Mouse (Mus musculus) kidney, adult 8-10 months (tissue): ENCODE measurements around the gene Trabd.

ENCODE experiments used
- DNase-seq, 2 experiments: peaks; one replicate each; pipeline ENCODE4 v3.0.0; 2022

Trabd gene

GRCm38 (mm10) chr15:89078208-89078836 is 3.4 kb downstream of the Trabd start:
- peak; percentile 84 to 88 for DNase-seq

DNA sequence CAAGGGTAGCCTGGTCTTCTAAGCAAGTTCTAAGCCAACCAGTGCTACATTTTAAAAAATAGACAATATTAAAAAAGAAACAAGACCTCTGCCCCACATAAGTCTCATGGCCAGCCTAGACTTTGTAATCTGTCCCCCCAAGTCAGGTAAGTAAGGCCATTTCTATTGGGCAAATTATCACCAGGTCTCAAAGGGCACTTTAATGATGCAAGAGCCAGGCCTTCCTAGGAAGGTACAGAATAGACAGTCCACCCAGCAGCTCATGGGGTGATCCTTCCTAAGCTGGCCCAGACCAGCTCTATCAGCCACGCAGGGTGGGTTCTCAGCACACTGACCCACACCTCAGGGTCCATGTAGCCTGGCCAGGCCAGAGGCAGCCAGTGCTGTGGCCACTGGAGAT is 9.0 kb downstream of the Trabd start:
- DNase-seq: no peak

DNA sequence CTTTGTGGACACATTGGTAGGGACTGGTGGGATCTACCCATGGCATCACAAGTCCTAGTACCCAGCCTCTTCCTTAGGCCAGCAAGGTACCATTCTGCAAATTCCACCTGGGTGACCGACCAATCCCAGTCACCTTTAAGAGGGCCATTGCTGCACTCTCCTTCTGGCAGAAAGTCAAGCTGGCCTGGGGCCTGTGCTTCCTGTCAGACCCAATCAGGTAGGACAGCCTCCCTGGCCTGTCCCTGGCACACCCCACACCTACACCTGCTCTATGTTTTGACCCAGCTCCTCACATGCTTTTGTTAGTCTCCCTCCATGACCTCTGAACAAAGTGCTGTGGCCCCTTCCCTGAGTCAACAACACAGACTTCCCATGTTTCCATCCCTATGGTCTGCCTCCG is 9.9 kb downstream of the Trabd start:
- DNase-seq: no peak

- DNase-seq: peak; percentile 92 to 93
These were observed 13.8 kb downstream of the Trabd start, which contains the start of gene Selenoo for GRCm38 (mm10) chr15:89088607-89089247. Selenoo (plus strand) TSS chr15:89089084.

- peak; percentile 31 to 55 for DNase-seq
These were observed 14.5 kb downstream of the Trabd start for GRCm38 (mm10) chr15:89089248-89090051.

DNA sequence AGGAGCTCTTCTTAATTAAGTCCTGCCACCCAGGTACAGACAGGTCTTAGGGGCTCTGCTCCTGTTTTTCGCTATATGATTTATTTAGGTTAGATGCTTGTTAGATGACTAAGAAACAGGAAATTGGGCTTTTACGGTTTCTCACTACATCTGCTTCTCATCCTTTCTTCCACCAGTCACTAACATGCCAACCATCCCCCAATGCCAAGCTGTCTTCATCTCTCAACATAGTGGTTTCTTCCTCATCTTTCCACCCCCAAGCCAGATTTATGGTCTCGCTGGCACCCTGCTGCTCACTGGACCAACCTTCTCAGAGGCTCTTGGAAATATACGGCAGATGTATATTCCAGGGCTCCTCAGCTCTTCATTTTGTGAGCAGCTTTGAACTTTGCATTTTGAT is 15.7 kb downstream of the Trabd start:
- no peak for DNase-seq

GRCm38 (mm10) chr15:89092181-89092580 is 17.3 kb downstream of the Trabd start:
- DNase-seq: no peak

DNA sequence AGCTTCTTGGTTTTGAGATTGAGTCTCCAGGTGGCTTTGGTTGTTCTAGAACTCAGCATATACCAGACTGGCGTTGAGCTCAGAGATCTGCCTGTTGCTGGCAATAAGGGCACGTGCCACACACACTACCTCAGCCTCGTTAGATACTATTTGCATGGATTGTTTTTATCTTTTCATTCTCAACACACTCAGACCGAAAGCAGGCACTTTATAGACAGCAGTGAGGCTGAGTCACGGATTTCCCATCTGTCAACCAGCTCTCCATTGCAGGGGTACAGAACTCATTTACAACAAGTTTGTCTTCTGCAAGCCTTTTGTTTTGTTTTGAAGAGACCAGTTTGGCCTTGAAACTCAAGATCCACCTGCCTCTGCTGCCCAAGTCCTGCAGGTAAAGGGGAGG is 22.5 kb downstream of the Trabd start:
- DNase-seq: no peak

DNA sequence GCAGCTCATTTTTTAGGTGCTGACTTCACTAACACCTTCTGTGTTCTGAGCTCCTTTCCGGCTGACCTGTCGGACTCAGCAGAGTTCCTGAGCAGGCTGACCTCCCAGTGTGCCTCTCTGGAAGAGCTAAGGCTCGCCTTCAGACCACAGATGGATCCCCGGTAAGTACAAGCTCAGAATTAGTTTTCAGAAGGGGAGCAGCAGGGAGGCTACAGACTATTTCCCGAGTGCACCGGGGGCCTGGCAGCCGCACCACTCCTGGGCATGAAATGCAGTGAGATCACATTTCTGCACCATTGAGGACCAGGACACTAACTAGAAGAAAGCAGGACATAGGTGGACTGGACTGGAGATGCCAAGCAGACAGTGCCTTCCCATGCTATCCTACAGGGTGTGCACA is 23.7 kb downstream of the Trabd start:
- DNase-seq: no peak

DNA sequence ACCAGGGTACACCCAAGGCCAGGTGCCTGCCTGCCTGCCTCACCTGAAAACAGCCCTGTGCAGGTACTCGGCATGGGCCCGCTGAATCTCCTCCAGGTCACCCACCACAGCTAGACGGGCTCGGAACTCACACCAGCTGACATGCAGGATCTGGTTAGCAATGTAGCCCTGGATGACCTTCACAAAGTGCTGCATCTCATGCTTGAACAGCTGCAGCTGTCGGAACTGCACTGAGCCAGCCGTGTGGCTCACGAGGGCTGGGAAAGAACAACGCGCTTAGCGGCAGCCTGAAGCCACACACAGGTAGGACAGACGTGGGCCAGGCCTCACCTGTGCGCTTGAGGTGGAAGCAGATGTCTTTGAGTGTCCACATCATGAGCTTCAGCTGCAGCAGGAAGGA is 25.9 kb downstream of the Trabd start:
- DNase-seq: no peak

- DNase-seq: no peak
These were observed 27.7 kb downstream of the Trabd start for GRCm38 (mm10) chr15:89102646-89103045.

GRCm38 (mm10) chr15:89103921-89104320 is 29.0 kb downstream of the Trabd start:
- DNase-seq: no peak

DNA sequence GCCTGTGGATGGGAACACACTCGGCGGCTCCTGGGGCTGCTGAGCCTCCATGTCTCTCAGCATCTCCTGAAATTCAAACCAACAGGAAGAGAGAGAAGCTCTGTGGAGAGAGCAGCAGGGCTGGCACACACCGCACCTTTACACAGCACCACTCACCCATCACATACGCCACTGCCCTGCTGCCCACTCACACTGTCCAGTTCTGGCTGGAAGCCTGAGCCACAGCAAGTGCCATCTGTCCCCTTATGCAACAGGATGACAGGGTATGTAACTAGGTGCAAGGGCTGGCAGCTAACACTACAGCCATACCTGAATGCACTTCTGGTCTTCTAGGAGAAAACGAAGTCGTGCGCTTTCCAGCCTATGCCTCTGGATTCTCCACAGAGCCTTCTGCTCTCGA is 29.5 kb downstream of the Trabd start:
- no peak for DNase-seq

GRCm38 (mm10) chr15:89106073-89106472 is 31.1 kb downstream of the Trabd start:
- DNase-seq: no peak

DNA sequence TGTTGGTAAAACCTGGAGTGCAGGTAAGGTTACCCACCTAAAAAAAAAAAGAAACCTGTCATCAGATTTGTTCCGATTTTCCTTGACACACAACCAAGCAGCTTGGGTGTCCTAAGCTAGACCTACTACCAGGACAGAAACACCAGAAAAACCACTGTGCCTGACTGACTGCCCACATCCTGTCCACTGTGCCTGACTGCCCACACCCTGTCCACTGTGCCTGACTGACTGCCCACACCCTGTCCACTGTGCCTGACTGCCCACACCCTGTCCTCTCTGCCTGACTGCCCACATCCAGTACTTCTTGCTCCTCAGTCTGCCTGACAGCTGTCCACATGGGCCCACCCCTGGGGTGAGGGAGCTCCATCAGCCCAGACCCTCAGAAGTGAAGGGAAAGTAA is 32.1 kb downstream of the Trabd start:
- DNase-seq: no peak

GRCm38 (mm10) chr15:89110147-89110546 is 35.2 kb downstream of the Trabd start:
- no peak for DNase-seq

- DNase-seq: no peak
These were observed 43.1 kb downstream of the Trabd start for GRCm38 (mm10) chr15:89118007-89118406.

DNA sequence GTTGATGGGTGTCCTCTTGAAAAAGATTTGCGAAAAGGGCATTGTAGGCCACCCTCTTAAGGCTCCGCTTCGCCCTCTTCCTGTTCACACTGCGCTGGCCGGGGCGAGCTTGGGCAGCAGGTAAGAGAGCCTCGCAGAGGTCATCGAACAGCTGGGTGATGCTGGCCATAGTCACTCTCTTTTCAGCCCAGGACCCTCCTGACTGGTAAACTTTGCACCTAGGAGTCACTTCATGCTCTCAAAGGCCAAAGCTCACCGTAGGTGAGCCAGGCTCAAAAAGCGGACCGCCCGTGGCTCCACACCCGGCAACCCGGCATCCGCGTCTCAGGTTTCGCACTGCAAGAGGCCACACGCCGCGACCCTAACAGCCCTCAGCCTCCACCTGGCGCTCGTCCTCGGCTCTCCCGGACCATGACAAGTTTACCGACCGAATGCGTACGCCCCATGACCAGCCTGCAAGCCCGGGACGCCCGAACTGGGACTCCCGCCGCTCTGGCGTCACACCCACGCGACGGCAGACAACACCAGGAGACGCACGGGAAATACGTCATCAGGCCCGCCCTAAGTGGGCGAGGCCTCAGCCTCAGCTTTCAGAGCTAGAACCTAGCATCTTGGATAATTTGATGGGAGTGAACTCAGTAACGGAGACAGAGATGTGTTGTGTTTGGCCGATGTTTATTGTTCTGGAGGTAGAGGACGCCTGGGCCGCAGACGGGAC is 47.9 kb downstream of the Trabd start, which contains the start of gene Tubgcp6:
Gene Tubgcp6 (minus strand): TSS at position 464 of the 718 bp plus-strand sequence.
- DNase-seq: peak; percentile 92 to 96

DNA sequence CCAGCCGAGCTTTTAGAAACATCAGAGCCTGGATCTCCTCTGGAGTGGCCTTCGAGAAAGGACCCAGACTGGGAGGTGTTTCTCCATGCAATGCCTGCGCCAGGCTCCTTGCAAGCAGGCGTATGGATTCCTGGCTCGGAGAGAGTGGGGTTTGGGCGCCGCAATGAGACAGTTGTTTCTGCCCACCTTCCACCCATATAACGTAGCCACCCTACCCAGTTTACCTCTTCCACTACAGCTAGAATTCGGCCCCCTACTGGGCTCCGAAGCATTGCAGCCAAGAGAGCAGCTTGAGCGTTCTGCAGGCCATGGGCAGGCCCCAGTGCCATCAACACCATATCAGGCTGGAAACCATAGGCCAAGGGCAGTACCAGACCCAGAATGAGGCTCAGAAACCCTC is 48.7 kb downstream of the Trabd start:
- DNase-seq: no peak

DNA sequence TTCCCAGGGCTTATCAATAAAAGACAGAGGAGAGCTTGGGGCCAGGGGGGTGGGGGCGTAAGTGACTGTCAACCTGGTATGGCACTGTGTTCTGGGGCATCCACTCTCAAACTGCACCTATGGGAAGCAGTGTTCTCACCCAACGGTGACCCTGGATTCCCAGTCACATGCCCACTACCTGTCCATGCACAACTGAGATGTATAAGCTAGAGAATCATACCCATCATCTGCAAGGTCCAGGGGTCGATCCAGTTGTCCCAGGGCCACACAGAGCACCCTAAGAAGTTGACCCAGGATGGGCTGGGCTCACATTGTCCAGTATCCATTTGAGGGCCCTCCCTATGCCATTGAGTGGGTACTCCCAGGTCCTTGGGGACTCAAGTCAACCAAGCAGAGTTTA is 49.4 kb downstream of the Trabd start:
- DNase-seq: no peak

DNA sequence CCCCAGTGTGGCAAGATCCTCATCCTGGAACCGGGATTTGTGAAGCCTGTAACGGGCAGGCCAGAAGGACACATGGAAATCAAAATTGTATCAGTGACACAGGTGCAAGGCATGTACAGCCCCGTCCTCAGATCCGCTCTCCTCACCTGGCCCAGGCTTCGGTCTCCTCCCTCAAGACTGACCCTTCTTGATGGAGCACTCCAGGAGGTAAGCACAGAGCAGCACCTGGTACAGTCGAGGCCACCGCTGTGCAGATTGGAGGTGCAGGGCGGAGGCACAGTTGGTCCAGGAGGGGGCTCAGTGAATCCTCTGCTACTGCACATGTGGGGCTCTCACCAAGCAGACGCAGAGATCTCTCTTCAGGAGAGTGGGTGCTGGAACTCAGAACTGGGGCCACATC is 50.4 kb downstream of the Trabd start:
- no peak for DNase-seq

DNA sequence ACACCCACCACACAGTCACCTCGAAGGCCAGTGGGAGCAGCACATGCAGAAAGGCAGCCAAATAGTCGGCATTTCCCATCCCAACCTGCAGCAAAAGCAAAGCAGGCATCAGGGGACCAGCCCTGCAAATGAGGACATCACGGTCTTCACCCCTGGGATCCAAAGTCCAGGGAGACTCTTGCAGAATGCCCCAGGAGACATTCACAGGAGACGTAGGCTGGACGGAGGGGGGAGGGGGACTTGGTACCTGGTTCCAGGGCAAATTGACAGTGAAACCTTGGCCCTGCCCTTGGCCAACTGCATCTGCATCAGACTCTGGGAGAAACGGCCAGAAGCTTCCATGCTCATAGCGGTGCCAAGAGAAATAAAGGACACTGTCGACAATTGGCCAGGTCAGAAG is 51.7 kb downstream of the Trabd start:
- peak in 1 of 2 experiments; percentile 68 for DNase-seq

DNA sequence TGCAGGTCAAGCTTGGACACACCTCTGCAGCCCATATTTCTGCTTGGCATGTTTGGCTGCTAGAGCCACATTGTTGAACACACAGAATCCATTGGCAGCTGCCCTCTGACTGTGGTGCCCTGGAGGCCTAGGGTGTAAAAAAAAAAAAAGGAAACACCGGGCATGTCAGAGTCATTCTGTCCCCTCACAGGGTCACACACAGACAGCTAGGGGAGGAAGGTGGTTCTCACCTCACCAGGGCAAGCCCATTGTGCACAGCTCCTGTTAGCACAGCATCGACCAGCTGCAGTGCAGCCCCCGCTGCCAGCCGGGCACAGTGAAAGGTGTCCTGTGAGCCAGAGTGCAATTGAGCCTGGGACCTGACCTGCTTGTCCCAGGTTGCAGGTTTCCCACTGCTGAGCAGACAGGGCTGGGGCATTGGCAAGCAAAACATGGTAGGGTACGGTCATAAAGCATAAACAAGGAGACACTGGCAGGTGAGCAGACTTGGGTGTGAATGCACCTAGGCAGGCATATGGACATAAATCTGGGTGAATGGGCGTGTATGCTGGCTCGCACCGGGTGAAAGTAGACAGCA is 52.5 kb downstream of the Trabd start:
- no peak for DNase-seq
